In the genomic region with DNA sequence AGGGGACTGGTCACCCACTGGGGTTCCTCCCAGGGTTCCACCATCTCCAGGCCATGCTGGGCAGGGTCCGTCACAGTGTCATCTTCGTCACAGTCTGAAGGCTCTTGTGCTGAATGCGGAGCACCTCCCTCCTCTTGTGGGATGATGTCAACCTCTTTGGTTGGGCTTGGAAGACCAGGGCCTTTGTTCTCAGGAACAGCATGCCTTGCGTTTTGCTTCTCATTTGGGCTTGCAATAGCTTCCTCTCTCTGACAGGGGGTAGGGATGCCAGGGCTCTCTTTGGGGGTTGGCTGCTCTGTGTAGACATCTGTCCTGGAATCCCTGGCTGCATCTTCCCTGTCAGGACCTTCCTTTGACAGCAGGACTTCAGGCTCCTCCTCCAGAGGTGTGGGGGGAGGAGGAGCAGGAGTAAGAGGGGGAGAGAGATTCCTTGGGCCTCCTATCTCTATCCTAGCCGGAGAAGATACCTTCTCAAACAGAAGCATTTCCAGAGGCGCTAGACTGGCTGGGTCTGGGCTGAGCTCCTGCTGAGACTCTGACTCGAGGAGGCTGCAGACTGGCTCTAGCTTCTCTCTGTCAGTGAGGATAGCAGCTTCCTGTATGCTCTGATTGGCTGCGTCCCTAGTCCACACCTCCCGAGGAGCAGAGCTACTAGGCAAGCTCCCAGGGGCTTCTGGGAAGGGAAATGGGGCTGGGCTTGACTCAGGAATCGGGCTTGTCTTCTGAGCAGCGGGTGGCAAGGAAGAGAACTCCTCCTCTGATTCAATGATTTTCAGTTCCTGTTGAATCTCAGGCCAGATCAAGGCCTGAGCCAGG, we compare ENCODE assay signal across 10 mouse cellular contexts. TPM values are rescaled to one million over a fixed set of nuclear protein-coding genes. Genes with fewer than 3 reads are reported as not detected.
DNase-seq lines count a peak whose midpoint lies in the region; ATAC-seq lines count a peak whose summit lies in the region.
"Had no signal": no experiment of that assay in that cellular context is flagged by ENCODE, and none has a peak within 500 bp of the region (broad histone marks: within the 10 kb centered on the region; RNA-seq: fewer than 3 reads in every experiment).

No protein-coding gene starts in this region.

- peak; percentile 66; the same call in 1 of the 2 replicates for ATAC-seq in intestine, embryonic 16.5 days
- ATAC-seq in megakaryocyte progenitor cell, adult 5-6 weeks (replicated peaks; ENCODE audit: poor library complexity), result no peak

- no peak overlapping the region for H3K4me2 ChIP-seq in intestine, embryonic 16.5 days (ENCODE audit: low read depth, low read length)
- H3K4me2 ChIP-seq: embryonic facial prominence, embryonic 15.5 days had no signal

- 0 out of 2 replicates have a peak overlapping the region, but pooled peaks have one; percentile 21 for H3K9ac ChIP-seq in intestine, embryonic 16.5 days (ENCODE audit: low read depth, low read length)
- H3K9ac ChIP-seq: embryonic facial prominence, embryonic 15.5 days; liver, embryonic 14.5 days had no signal

- no peak overlapping the region for H3K27ac ChIP-seq in intestine, embryonic 16.5 days (ENCODE audit: low read length)
- H3K27ac ChIP-seq: embryonic facial prominence, embryonic 15.5 days; liver, embryonic 14.5 days had no signal

- no peaks in the 10 kb centered on the region for H3K9me3 ChIP-seq in intestine, embryonic 16.5 days (ENCODE audit: control insufficient read depth, low read length)
- H3K9me3 ChIP-seq: embryonic facial prominence, embryonic 15.5 days had no signal

- H3K4me1 ChIP-seq in intestine, embryonic 16.5 days (ENCODE audit: control insufficient read depth, insufficient read depth, low read length), result no peaks in the 10 kb centered on the region
- H3K4me1 ChIP-seq: embryonic facial prominence, embryonic 15.5 days had no signal

- WGBS in intestine, embryonic 16.5 days, result 47% methylated on average over 11 of the region's 11 CpGs

- H3K36me3 ChIP-seq in intestine, embryonic 16.5 days (ENCODE audit: control insufficient read depth, insufficient read depth, low read length), result 0 out of 2 replicates have a peak, but pooled peaks cover 2% of the 10 kb centered on the region

- peak; percentile 25 for DNase-seq in adrenal gland, postnatal 10 days
- no peak for DNase-seq in adrenal gland, adult 2 months
- DNase-seq in right cerebral cortex, postnatal 10 days (ENCODE audit: low spot score in 2 of 2), result peak; percentile 53 to 59
- no peak for DNase-seq in right cerebral cortex, postnatal 4 days
- DNase-seq in frontal cortex, adult 2 months (ENCODE audit: extremely low spot score in 1 of 2, low spot score in 1 of 2), result peak; percentile 24 to 40
- DNase-seq in lung, postnatal 36 days, result peak; percentile 27

- no peaks in the 10 kb centered on the region for H3K27me3 ChIP-seq in intestine, embryonic 16.5 days (replicated peaks; ENCODE audit: control insufficient read depth, insufficient read depth, low read length)
- H3K27me3 ChIP-seq: embryonic facial prominence, embryonic 15.5 days had no signal

- H3K4me3 ChIP-seq in intestine, embryonic 16.5 days (ENCODE audit: low read length), result no peak overlapping the region
- H3K4me3 ChIP-seq: embryonic facial prominence, embryonic 15.5 days had no signal

RNA-seq across cellular contexts. Expression of a gene that starts 44.7 kb away (rescaled TPM):
- total RNA-seq in adrenal gland, postnatal 10 days (2021), result 10 to 100 TPM; 57.2 to 60.1 TPM
- total RNA-seq in adrenal gland, adult 2 months (2021), result 10 to 100 TPM; 60.4 to 72.1 TPM
- polyA plus RNA-seq in adrenal gland, adult 2 months (2012; rRNA removed), result 50.7 and 64.9 TPM in 2 replicates
- 39.2 and 45.8 TPM in 2 replicates for polyA plus RNA-seq in frontal cortex, adult 2 months (2012; rRNA removed)
- 81.4 and 83.2 TPM in 2 replicates for polyA plus RNA-seq in intestine, embryonic 16.5 days (2015; fragmentation: Nextera tagmentation; extraction: Ambion mirVana)
- total RNA-seq in megakaryocyte progenitor cell, adult 5-6 weeks (2015), result 129 and 146 TPM in 2 replicates
- total RNA-seq in megakaryocyte progenitor cell, adult 5-6 weeks (2017), result 84.5 and 107 TPM in 2 replicates

RNA-seq across cellular contexts. Expression of a gene that starts 53.1 kb away (rescaled TPM):
- 10 to 100 TPM; 20.4 to 25.6 TPM for total RNA-seq in adrenal gland, postnatal 10 days (2021)
- total RNA-seq in adrenal gland, adult 2 months (2021), result 10 to 100 TPM; 28.5 to 34.6 TPM
- 11.8 and 13.8 TPM in 2 replicates for polyA plus RNA-seq in adrenal gland, adult 2 months (2012; rRNA removed)
- 50.5 and 51.8 TPM in 2 replicates for polyA plus RNA-seq in frontal cortex, adult 2 months (2012; rRNA removed)
- polyA plus RNA-seq in intestine, embryonic 16.5 days (2015; fragmentation: Nextera tagmentation; extraction: Ambion mirVana), result 31.5 and 33.9 TPM in 2 replicates
- 41.1 and 43.1 TPM in 2 replicates for total RNA-seq in megakaryocyte progenitor cell, adult 5-6 weeks (2015)
- total RNA-seq in megakaryocyte progenitor cell, adult 5-6 weeks (2017), result 19.5 and 20.6 TPM in 2 replicates

Comparison
In these comparisons a context has a peak if more than half of its experiments do, and no peak if none do; other contexts are left out.
1. DNase-seq: peak in adrenal gland, postnatal 10 days (single experiment), right cerebral cortex, postnatal 10 days (2 of 2), frontal cortex, adult 2 months (2 of 2) and lung, postnatal 36 days (single experiment); none in adrenal gland, adult 2 months (single experiment) and right cerebral cortex, postnatal 4 days (single experiment).